Mouse (Mus musculus) lung, postnatal 0 days (tissue): Measurements from ENCODE around the gene Ankrd33b.

ENCODE experiments used
- CTCF ChIP-seq: IDR thresholded peaks from 2 replicates; pipeline ENCODE4 v1.5.1; 2016; ENCODE audit warnings: antibody characterized with exemption, mild to moderate bottlenecking
- EP300 ChIP-seq: IDR thresholded peaks from 2 replicates; pipeline ENCODE4 v1.6.1; 2016; ENCODE audit warnings: antibody characterized with exemption, mild to moderate bottlenecking, control low read depth

DNA sequence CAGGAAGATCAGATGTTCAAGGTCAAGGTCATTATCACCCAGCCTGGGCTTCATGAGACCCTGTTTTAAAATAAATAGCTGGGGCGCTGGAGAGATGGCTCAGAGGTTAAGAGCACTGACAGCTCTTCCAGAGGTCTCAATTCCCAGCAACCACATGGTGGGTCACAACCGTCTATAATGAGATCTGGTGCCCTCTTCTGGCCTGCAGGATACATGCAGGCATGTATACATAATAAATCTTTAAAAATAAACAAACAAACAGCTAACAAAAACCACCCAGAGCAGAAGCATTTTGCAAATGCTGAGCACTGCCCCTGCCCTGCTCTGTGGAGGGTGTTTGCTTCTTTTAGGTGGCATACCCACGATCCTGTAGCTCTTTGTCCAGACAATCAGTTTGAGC, 29.9 kb upstream of the Ankrd33b start:
- TF ChIP-seq CTCF (no peak), EP300 (no peak)
